Mouse (Mus musculus) lung, adult 2 months (tissue): Measurements from ENCODE around the gene Lsp1. TPM values are rescaled to one million over a fixed set of nuclear protein-coding genes. Genes with fewer than 3 reads are reported as not detected.

Source experiments
- DNase-seq: peaks from one replicate; pipeline ENCODE4 v3.0.0; 2022
- H3K4me1 ChIP-seq: fragments of 200-500 bp; 2 replicates; pipeline ENCODE4 v1.6.1; 2011; ENCODE audit warnings: low read length; ENCODE audit not compliant: control insufficient read depth, insufficient read depth
- H3K4me3 ChIP-seq: fragments of 200-500 bp; replicated peaks from 2 replicates; pipeline ENCODE3; 2011; ENCODE audit warnings: low read depth, mild to moderate bottlenecking, control low read depth, low read length; ENCODE audit errors: extremely low read depth
- CTCF ChIP-seq: fragments of 200-500 bp; IDR thresholded peaks from 2 replicates; pipeline ENCODE4 v1.5.1; 2011; ENCODE audit warnings: mild to moderate bottlenecking, low read length, control low read depth; ENCODE audit not compliant: insufficient read depth
- POLR2A ChIP-seq: fragments of 200-500 bp; IDR thresholded peaks from 2 replicates; pipeline ENCODE4 v1.6.1; 2011; ENCODE audit warnings: low read depth, mild to moderate bottlenecking, control low read depth, low read length, borderline replicate concordance; ENCODE audit errors: extremely low read depth
- WGBS: fragments of 180-500 bp; shearing (Covaris S2); methylation state at CpG from one replicate; pipeline ENCODE4 v1.1.7; 2018; 5-methylcytosine and 5-hydroxymethylcytosine counted together
- polyA plus RNA-seq: library from polyadenylated mRNA; depleted of rRNA; stranded (reverse); fragments of >200 nt; gene quantifications from 2 replicates; pipeline ENCODE4 v1.2.3, GENCODE M21; 2012

The Lsp1 gene
- polyA plus RNA-seq, 1 experiment: 188 TPM

DNA sequence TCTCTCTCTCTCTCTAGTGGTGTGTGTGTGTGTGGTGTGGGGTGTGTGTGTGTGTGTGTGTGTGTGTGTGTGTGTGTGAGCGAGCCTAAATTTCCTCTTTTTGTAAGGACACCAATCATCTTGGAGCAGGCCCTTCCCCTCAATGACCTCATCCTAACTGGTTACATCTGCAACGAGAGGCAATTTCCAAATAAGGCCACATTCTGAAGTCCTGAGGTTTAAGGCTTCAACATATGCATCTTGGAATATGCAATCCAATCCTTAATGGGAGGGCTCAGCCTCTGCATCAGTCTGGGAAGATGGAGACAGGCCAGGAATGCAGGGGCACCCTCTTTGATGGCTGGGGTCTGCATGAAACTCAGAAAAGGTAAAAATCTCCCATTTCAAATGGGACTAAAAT is 2.6 kb upstream of the Lsp1 start:
- no peak for DNase-seq
- Histone ChIP-seq H3K4me1 (peaks cover 4% of the 10 kb centered on the region; the same call in 1 of the 2 replicates), H3K4me3 (no peak overlapping the region)
- 36% methylated on average over 2 of the region's 2 CpGs for WGBS
- TF ChIP-seq CTCF: no peak
- no peak for TF ChIP-seq POLR2A

DNA sequence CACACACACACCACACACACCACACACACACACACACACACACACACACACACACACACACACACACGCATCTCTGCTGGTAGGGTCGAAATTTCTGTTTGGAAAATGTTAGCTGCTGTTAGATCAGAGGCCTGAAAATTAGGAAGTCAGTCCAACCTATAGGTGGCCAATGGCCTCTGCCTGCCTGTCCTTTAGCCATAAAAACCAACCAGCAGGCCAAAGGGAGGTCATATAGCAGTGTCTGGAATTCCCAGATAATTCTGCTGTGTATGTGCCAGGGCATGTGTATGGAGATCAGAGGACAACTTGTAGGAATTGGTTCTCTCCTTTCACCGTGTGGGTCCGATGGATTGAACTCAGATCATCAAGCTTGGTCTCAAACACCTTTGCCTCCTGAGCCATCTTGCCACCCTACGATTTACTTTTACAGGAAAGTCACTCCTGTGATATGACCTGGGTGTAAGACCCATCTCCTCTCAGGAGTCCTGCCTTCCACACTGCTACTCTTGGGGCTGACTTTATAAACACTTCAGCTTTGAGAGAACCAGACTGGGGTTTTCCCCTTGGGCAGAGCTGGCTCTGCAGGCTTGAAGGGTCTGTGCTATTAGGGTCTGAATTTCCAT is 1.8 kb upstream of the Lsp1 start:
- 73% methylated on average over 5 of the region's 5 CpGs for WGBS
- H3K4me1 ChIP-seq: peaks cover 4% of the 10 kb centered on the region; the same call in 1 of the 2 replicates

DNA sequence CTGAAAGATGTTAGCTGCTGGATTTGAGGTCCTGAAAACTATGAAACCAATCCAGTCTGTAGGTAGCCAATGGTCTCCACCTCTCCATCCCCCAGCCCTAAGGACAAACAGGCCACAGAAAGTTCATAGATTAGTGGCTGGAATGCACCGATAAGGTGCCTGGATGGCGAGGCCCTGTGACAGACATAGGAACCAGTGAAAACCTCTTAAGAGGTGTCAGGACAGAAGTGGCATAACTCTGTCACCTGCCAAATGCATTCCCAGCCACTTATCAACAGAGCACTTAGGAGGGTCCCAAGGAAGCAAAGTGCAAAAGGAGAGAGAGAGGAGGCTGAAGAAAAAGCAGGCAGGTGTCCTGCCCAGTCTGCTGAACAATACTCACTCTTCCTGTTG is 1.3 kb upstream of the Lsp1 start:
- WGBS: 74% methylated on average over 2 of the region's 2 CpGs
- Histone ChIP-seq H3K4me1 (peaks cover 4% of the 10 kb centered on the region; the same call in 1 of the 2 replicates), H3K4me3 (no peak overlapping the region)
- TF ChIP-seq POLR2A (no peak), CTCF (no peak)
- DNase-seq: no peak

More for the DNA sequence above, 1.8 kb upstream of the Lsp1 start:
- DNase-seq: no peak
- TF ChIP-seq POLR2A (no peak), CTCF (no peak)
- H3K4me3 ChIP-seq: no peak overlapping the region

DNA sequence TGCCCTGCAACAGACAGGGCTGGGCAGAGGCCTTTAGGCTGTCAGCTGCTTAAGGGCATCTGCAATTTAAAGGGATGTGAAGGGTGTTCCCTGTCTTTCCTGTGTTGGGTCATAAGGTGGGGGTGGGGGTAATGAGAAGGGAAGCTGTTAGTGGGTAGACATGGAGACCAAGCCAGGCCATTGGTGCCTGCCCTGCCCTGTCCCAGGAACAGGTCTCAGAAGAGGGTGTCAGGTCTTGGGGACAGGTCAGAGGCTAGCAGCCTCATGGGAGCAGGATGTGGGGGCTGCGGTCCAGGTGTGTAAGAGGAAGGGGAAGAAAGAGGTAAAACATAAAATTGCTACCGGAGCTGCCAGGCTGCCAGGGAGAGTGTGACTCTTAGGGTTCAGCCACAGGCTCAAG is 837 bp downstream of the Lsp1 start:
- 67% methylated on average over 2 of the region's 2 CpGs for WGBS
- Histone ChIP-seq H3K4me1 (peaks cover 4% of the 10 kb centered on the region; the same call in 1 of the 2 replicates), H3K4me3 (peak overlapping the region; percentile 66)
- TF ChIP-seq CTCF (no peak), POLR2A (no peak)
- DNase-seq: no peak

DNA sequence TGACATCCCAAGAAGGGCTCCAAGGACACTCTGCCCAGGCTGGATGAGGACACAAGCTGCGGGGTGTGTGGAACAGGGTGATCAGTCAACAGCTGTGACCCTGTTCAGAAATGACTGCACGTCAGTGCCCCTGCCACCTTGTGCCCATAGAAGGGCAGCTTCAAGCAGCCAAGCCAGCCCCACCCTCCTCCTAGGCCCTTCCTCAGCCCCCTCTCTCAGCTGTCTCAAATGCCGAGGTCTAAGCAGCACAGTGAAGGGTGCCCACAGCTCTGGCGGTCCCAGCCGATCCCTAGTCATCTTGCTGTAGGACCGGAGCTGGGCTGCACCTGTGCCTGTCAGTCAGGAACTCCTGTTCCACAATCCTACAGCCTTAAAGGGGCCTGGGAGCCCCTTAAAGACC is 1.6 kb downstream of the Lsp1 start:
- Histone ChIP-seq H3K4me3 (peak overlapping the region; percentile 20), H3K4me1 (0 out of 2 replicates have a peak, but pooled peaks cover 2% of the 10 kb centered on the region)
- TF ChIP-seq CTCF (no peak), POLR2A (no peak)
- 74% methylated on average over 6 of the region's 6 CpGs for WGBS
- DNase-seq: no peak

DNA sequence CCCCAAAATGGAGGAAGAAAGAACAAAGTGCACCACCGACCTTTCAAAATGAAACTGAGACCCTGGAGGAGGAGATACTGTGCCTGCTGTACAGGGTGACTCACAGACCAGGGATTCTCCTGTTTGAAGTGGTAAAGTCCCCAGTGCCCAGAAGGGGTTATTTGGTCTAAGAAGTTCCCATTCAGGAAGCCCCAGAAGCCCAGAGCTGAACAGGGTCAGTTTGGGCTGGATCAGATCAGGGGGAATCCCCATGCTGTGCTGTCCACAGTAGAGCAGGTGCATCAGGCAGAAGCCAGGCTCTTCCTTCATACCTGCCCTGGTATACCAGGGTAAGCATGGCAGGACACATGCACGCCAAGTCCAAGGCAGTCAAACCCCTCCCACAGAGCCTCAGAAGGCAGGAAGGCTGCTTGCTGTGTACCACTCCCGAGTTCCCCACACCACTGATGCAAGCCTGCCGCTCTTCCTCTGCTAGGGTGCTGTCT is 2.0 kb downstream of the Lsp1 start:
- no peak for DNase-seq
- WGBS: 62% methylated on average over 4 of the region's 4 CpGs
- H3K4me1 ChIP-seq: 0 out of 2 replicates have a peak, but pooled peaks cover 2% of the 10 kb centered on the region
- TF ChIP-seq POLR2A: no peak
- peak overlapping the region; percentile 4 for H3K4me3 ChIP-seq

DNA sequence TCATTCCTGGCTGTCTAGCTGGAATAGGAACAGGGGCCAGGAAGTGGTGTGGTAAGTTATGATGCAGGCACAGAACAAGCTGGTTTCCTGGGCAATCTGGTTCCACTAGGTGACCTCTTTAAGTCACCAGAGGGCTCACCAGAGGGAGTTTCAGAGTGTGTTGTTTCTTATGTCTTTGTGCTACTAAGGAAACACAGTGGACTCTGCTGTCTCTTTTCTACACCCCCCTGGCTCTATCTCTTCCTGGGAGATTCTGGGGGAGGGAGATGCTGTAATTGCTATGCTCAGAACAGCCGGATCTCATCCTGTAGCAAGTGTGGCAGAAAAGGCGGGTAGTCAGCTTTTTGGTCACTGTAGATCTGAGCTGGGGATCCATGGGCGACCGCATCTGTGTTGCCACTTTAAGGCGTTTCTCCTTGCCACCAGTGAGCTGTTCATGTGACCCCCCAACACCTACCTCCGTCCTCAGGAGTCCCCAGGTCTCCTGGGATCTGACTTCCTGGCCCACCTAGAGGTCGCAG is 9.6 kb downstream of the Lsp1 start:
- 61% methylated on average over 7 of the region's 7 CpGs for WGBS
- TF ChIP-seq CTCF (no peak), POLR2A (no peak)

DNA sequence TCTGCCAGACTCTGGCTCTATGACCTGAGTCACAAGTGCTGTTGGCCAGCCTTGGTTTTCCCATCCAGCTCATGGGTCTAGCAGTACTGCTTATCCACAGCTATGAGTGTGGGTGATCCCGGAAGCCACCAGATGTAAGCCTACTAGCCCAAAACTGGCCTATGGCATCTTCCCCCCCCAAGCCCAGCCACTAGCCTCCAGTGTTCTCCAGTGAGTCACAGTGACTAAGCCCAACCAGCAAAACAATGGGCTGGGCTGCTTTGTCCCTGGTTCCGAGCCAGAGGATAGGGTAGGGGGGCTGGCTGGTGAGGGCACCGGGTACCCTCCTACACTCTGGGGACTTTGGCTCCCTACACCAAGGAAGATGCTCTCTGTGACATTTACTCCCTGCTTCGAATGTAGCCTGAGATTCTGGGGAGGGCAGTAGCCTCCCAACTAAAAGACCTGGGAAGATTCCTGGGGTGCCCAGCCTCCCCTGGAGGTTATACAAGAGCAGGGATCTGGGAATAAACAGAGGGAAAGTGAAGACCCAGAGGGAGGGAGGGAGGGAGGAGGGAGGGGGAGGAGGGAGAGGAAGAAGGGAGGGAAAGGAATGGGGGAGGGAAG is 10.3 kb downstream of the Lsp1 start:
- DNase-seq: no peak
- TF ChIP-seq CTCF (no peak), POLR2A (no peak)
- H3K4me3 ChIP-seq: no peak overlapping the region
- H3K4me1 ChIP-seq: 0 out of 2 replicates have a peak, but pooled peaks cover 4% of the 10 kb centered on the region
- 29% methylated on average over 4 of the region's 4 CpGs for WGBS

More for the DNA sequence above, 9.6 kb downstream of the Lsp1 start:
- 0 out of 2 replicates have a peak, but pooled peaks cover 4% of the 10 kb centered on the region for H3K4me1 ChIP-seq
- no peak overlapping the region for H3K4me3 ChIP-seq
- DNase-seq: no peak

DNA sequence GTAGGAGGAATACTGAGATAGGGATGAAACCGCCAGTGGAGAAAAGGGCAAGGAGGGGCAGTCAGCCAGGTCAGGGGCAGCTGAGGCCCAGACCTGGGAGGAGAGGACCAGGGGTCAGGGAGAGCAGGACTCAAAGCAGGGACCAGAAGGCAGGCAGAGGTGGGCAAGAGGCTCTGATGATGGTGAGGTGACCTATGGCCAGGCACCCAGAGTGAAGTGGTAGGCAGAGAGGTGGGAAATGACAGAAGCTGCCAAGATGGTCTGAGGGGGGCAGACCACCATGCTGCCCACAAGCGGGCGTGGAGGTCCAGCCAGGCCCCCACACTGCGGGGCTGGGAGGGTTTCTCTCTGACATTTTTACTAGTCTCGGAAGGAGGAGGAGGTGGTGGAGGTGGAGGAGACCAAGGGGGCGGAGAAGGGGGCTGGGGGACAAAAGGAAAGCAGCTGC is 10.8 kb downstream of the Lsp1 start:
- Histone ChIP-seq H3K4me3 (no peak overlapping the region), H3K4me1 (0 out of 2 replicates have a peak, but pooled peaks cover 4% of the 10 kb centered on the region)
- no peak for DNase-seq
- WGBS: 67% methylated on average over 6 of the region's 6 CpGs
- TF ChIP-seq CTCF: no peak
- no peak for TF ChIP-seq POLR2A
